In the genomic region with DNA sequence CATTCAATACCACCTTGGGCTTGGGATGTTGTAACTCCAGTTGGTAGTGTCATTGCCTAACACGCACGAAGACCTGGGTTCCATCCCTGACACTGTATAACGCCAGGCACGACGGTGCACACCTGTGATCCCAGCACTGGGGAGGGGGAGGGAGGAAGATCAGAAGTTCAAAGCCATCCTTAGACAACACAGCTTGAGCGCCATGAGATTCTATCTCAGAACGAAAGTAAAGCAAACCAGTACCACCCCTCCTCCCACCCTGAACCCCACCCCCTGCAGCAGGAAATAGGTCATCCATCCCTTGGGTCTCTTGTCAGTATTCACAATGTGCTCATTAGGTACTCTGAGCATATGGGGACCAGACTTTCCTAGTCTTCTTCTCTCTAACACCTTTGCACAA, we compare ENCODE assay signal across 13 mouse cellular contexts.
A peak's percentile ranks its signal among the peaks of the same experiment; 100 is the strongest.
DNase-seq lines count a peak whose midpoint lies in the region; ATAC-seq lines count a peak whose summit lies in the region.
"Had no signal": no experiment of that assay in that cellular context is flagged by ENCODE, and none has a peak within 500 bp of the region (broad histone marks: within the 10 kb centered on the region; RNA-seq: fewer than 3 reads in every experiment).

No protein-coding gene starts in this region.

- H3K27ac ChIP-seq in forebrain, embryonic 15.5 days (replicated peaks) = peak overlapping the region; percentile 39
- H3K27ac ChIP-seq in forebrain, embryonic 12.5 days = no peak overlapping the region
- H3K27ac ChIP-seq in neural tube, embryonic 13.5 days (replicated peaks) = peak overlapping the region; percentile 83; the same call in 1 of the 2 replicates

- no peak for DNase-seq in neural tube, embryonic 10.5 days (ENCODE audit: extremely low spot score, low spot score)
- peak; percentile 73 for DNase-seq in naive thymus-derived CD4-positive, alpha-beta T cell, adult 2 months (ENCODE audit: low read depth)
- DNase-seq in adrenal gland, postnatal 10 days = no peak
- no peak for DNase-seq in right cerebral cortex, adult 18-20 months
- no peak for DNase-seq in testis, postnatal 10 days (ENCODE audit: low spot score)
- DNase-seq: heart, adult 11 months; heart, postnatal 14 days; lung, embryonic 14.5 days had no signal

- H3K36me3 ChIP-seq in forebrain, embryonic 15.5 days = no peaks in the 10 kb centered on the region
- H3K36me3 ChIP-seq in forebrain, embryonic 12.5 days (replicated peaks) = no peaks in the 10 kb centered on the region
- no peaks in the 10 kb centered on the region for H3K36me3 ChIP-seq in neural tube, embryonic 13.5 days
- H3K36me3 ChIP-seq: kidney, embryonic 15.5 days; limb, embryonic 15.5 days had no signal

- 0 out of 2 replicates have a peak, but pooled peaks cover 3% of the 10 kb centered on the region for H3K4me1 ChIP-seq in forebrain, embryonic 15.5 days
- H3K4me1 ChIP-seq in forebrain, embryonic 12.5 days = peaks cover 11% of the 10 kb centered on the region; the same call in 1 of the 2 replicates
- H3K4me1 ChIP-seq in neural tube, embryonic 13.5 days (replicated peaks) = peaks cover 18% of the 10 kb centered on the region

- no peaks in the 10 kb centered on the region for H3K27me3 ChIP-seq in forebrain, embryonic 15.5 days
- no peaks in the 10 kb centered on the region for H3K27me3 ChIP-seq in forebrain, embryonic 12.5 days
- H3K27me3 ChIP-seq in neural tube, embryonic 13.5 days = no peaks in the 10 kb centered on the region
- H3K27me3 ChIP-seq: kidney, embryonic 15.5 days; limb, embryonic 15.5 days had no signal

- H3K9ac ChIP-seq in forebrain, embryonic 15.5 days (replicated peaks) = no peak overlapping the region
- H3K9ac ChIP-seq in forebrain, embryonic 12.5 days = no peak overlapping the region
- H3K9ac ChIP-seq in neural tube, embryonic 13.5 days = no peak overlapping the region
- H3K9ac ChIP-seq: kidney, embryonic 15.5 days; limb, embryonic 15.5 days; lung, embryonic 14.5 days had no signal

- 89% methylated on average over 7 of the region's 7 CpGs for WGBS in forebrain, embryonic 15.5 days
- WGBS in forebrain, embryonic 12.5 days = 89% methylated on average over 7 of the region's 7 CpGs
- WGBS in neural tube, embryonic 13.5 days = 83% methylated on average over 7 of the region's 7 CpGs

- no peak overlapping the region for H3K4me2 ChIP-seq in forebrain, embryonic 15.5 days (replicated peaks)
- no peak overlapping the region for H3K4me2 ChIP-seq in forebrain, embryonic 12.5 days
- no peak overlapping the region for H3K4me2 ChIP-seq in neural tube, embryonic 13.5 days
- H3K4me2 ChIP-seq: kidney, embryonic 15.5 days; limb, embryonic 15.5 days; lung, embryonic 14.5 days had no signal

- no peak for ATAC-seq in forebrain, embryonic 15.5 days (replicated peaks)
- ATAC-seq in forebrain, embryonic 12.5 days (ENCODE audit: low FRiP score) = no peak
- no peak for ATAC-seq in neural tube, embryonic 13.5 days (ENCODE audit: low read depth)

- H3K4me3 ChIP-seq in forebrain, embryonic 15.5 days = no peak overlapping the region
- H3K4me3 ChIP-seq in forebrain, embryonic 12.5 days (replicated peaks) = no peak overlapping the region
- H3K4me3 ChIP-seq in neural tube, embryonic 13.5 days = no peak overlapping the region
- H3K4me3 ChIP-seq: kidney, embryonic 15.5 days; limb, embryonic 15.5 days had no signal

- no peaks in the 10 kb centered on the region for H3K9me3 ChIP-seq in forebrain, embryonic 15.5 days
- H3K9me3 ChIP-seq in forebrain, embryonic 12.5 days = no peaks in the 10 kb centered on the region
- no peaks in the 10 kb centered on the region for H3K9me3 ChIP-seq in neural tube, embryonic 13.5 days
- H3K9me3 ChIP-seq: kidney, embryonic 15.5 days; limb, embryonic 15.5 days had no signal
